Comparison of ENCODE assay signal across 47 mouse cellular contexts in genomic region chr12:55004396-55004795, GRCm38 (mm10). TPM values are rescaled to one million over a fixed set of nuclear protein-coding genes. Genes with fewer than 3 reads are reported as not detected.
"Had no signal": no experiment of that assay in that cellular context is flagged by ENCODE, and none has a peak within 500 bp of the region (broad histone marks: within the 10 kb centered on the region; RNA-seq: fewer than 3 reads in every experiment).

No protein-coding gene starts in this region.

- H3K4me1 ChIP-seq: limb, embryonic 10.5 days; limb, embryonic 12.5 days; limb, embryonic 13.5 days; limb, embryonic 15.5 days; liver, embryonic 15.5 days; midbrain, embryonic 10.5 days; midbrain, embryonic 12.5 days; midbrain, embryonic 13.5 days; midbrain, embryonic 15.5 days; neural tube, embryonic 12.5 days had no signal

- DNase-seq: left cerebral cortex, postnatal 4 days; liver; liver, embryonic 13.5 days; liver, postnatal 0 days; lung, adult 18-20 months; lung, adult 2 months; lung, embryonic 14.5 days; lung, postnatal 10 days; lung, postnatal 14 days; lung, postnatal 36 days; lung, postnatal 4 days; midbrain, embryonic 14.5 days had no signal

- H3K4me3 ChIP-seq: limb, embryonic 10.5 days; limb, embryonic 12.5 days; limb, embryonic 13.5 days; limb, embryonic 15.5 days; liver, embryonic 12.5 days; liver, embryonic 13.5 days; liver, embryonic 15.5 days; lung, embryonic 15.5 days; megakaryocyte, embryonic 14.5 days; midbrain, embryonic 10.5 days; midbrain, embryonic 12.5 days; midbrain, embryonic 13.5 days; midbrain, embryonic 15.5 days; myocyte; neural tube, embryonic 12.5 days had no signal

- H3K27me3 ChIP-seq: limb, embryonic 12.5 days; limb, embryonic 13.5 days; limb, embryonic 15.5 days; liver, embryonic 13.5 days; liver, embryonic 15.5 days; lung, embryonic 15.5 days; megakaryocyte, embryonic 14.5 days; midbrain, embryonic 12.5 days; midbrain, embryonic 13.5 days; midbrain, embryonic 15.5 days; neural tube, embryonic 12.5 days had no signal

- H3K27ac ChIP-seq: limb, embryonic 10.5 days; limb, embryonic 12.5 days; limb, embryonic 13.5 days; limb, embryonic 15.5 days; liver, embryonic 12.5 days; liver, embryonic 13.5 days; liver, embryonic 14.5 days; liver, embryonic 15.5 days; lung, embryonic 15.5 days; macrophage; midbrain, embryonic 10.5 days; midbrain, embryonic 12.5 days; midbrain, embryonic 13.5 days; midbrain, embryonic 15.5 days; neural tube, embryonic 12.5 days had no signal

- H3K9ac ChIP-seq: limb, embryonic 12.5 days; limb, embryonic 13.5 days; limb, embryonic 15.5 days; liver, embryonic 12.5 days; liver, embryonic 13.5 days; liver, embryonic 14.5 days; liver, embryonic 15.5 days; liver, postnatal 0 days; lung, embryonic 14.5 days; lung, embryonic 15.5 days; midbrain, embryonic 12.5 days; midbrain, embryonic 13.5 days; midbrain, embryonic 15.5 days; neural tube, embryonic 12.5 days had no signal

- H3K36me3 ChIP-seq: limb, embryonic 10.5 days; limb, embryonic 12.5 days; limb, embryonic 13.5 days; limb, embryonic 15.5 days; liver, embryonic 12.5 days; liver, embryonic 13.5 days; liver, embryonic 15.5 days; lung, embryonic 15.5 days; midbrain, embryonic 10.5 days; midbrain, embryonic 12.5 days; midbrain, embryonic 13.5 days; midbrain, embryonic 15.5 days; neural tube, embryonic 12.5 days had no signal

- H3K9me3 ChIP-seq: limb, embryonic 10.5 days; limb, embryonic 13.5 days; limb, embryonic 15.5 days; liver, embryonic 13.5 days; liver, embryonic 15.5 days; lung, embryonic 15.5 days; midbrain, embryonic 10.5 days; midbrain, embryonic 12.5 days; midbrain, embryonic 13.5 days; midbrain, embryonic 15.5 days; neural tube, embryonic 12.5 days had no signal

- H3K4me2 ChIP-seq: limb, embryonic 12.5 days; limb, embryonic 13.5 days; limb, embryonic 15.5 days; liver, embryonic 11.5 days; liver, embryonic 12.5 days; liver, embryonic 13.5 days; liver, embryonic 15.5 days; lung, embryonic 14.5 days; lung, embryonic 15.5 days; midbrain, embryonic 11.5 days; midbrain, embryonic 12.5 days; midbrain, embryonic 13.5 days; midbrain, embryonic 15.5 days; neural tube, embryonic 12.5 days had no signal

- ATAC-seq: liver, embryonic 12.5 days; liver, postnatal 0 days; lung, postnatal 0 days; midbrain, embryonic 13.5 days; midbrain, embryonic 15.5 days; midbrain, embryonic 16.5 days had no signal

RNA-seq across cellular contexts. Expression of gene Gm20403, which starts 18.1 kb away (rescaled TPM):
- total RNA-seq: left cerebral cortex, postnatal 10 days; left cerebral cortex, postnatal 14 days; left cerebral cortex, postnatal 25 days; left cerebral cortex, postnatal 36 days; left cerebral cortex, postnatal 4 days; liver, adult 2 months; megakaryocyte progenitor cell, adult 5-6 weeks; megakaryocyte, adult 5-6 weeks; megakaryocyte-erythroid progenitor cell, adult 5-6 weeks; midbrain, postnatal 0 days; monocyte, adult 5-6 weeks had no signal
- polyA plus RNA-seq: limb, embryonic 10.5 days; limb, embryonic 11.5 days; limb, embryonic 12.5 days; limb, embryonic 13.5 days; limb, embryonic 14.5 days; limb, embryonic 15.5 days; liver, adult 2 months; liver, embryonic 11.5 days; liver, embryonic 12.5 days; liver, embryonic 13.5 days; liver, embryonic 14.5 days; liver, embryonic 15.5 days; liver, embryonic 16.5 days; lung, adult 2 months; lung, embryonic 14.5 days; lung, embryonic 15.5 days; lung, embryonic 16.5 days; lung, postnatal 0 days; macrophage; midbrain, embryonic 10.5 days; midbrain, embryonic 11.5 days; midbrain, embryonic 12.5 days; midbrain, embryonic 13.5 days; midbrain, embryonic 14.5 days; midbrain, embryonic 15.5 days; midbrain, embryonic 16.5 days; midbrain, postnatal 0 days; neural tube, embryonic 11.5 days; neural tube, embryonic 12.5 days had no signal
